Mouse (Mus musculus) limb, embryonic 11.5 days (tissue): ENCODE measurements around the gene Kcnn3. TPM values are rescaled to one million over a fixed set of nuclear protein-coding genes. Genes with fewer than 3 reads are reported as not detected.

Experiments
- ATAC-seq: fragments of 200-750 bp; cut with Nextera tagmentation; 2 replicates; pipeline ENCODE4 v1.8.0; 2017; ENCODE audit warnings: low read depth; ENCODE audit not compliant: insufficient number of reproducible peaks, low FRiP score, low TSS enrichment
- DNase-seq: peaks from one replicate; pipeline ENCODE4 v3.0.0-alpha.2; 2015; ENCODE audit warnings: low spot score
- H3K27ac ChIP-seq: fragments of 300-500 bp; sonication (generic); replicated peaks from 2 replicates; pipeline ENCODE4 v1.5.1; 2014; ENCODE audit warnings: low read depth, mild to moderate bottlenecking, low read length
- H3K27me3 ChIP-seq: fragments of 300-500 bp; sonication (generic); 2 replicates; pipeline ENCODE4 v1.6.1; 2014; ENCODE audit warnings: mild to moderate bottlenecking, low read length, mixed read lengths; ENCODE audit not compliant: control insufficient read depth, insufficient read depth
- H3K36me3 ChIP-seq: fragments of 300-500 bp; sonication (generic); 2 replicates; pipeline ENCODE4 v1.6.1; 2014; ENCODE audit warnings: mild to moderate bottlenecking, low read length, moderate library complexity, mixed read lengths; ENCODE audit not compliant: control insufficient read depth, insufficient read depth
- H3K4me1 ChIP-seq: fragments of 300-500 bp; sonication (generic); 2 replicates; pipeline ENCODE4 v1.6.1; 2014; ENCODE audit warnings: low read length, mixed read lengths; ENCODE audit not compliant: control insufficient read depth, insufficient read depth
- H3K4me2 ChIP-seq: fragments of 300-500 bp; sonication (generic); 2 replicates; pipeline ENCODE4 v1.6.1; 2014; ENCODE audit warnings: low read depth, mild to moderate bottlenecking, moderate library complexity; ENCODE audit not compliant: severe bottlenecking
- H3K4me3 ChIP-seq: fragments of 300-500 bp; sonication (generic); 2 replicates; pipeline ENCODE4 v1.5.1; 2014; ENCODE audit warnings: low read depth, low read length
- H3K9ac ChIP-seq: fragments of 300-500 bp; sonication (generic); 2 replicates; pipeline ENCODE4 v1.6.1; 2014; ENCODE audit warnings: mild to moderate bottlenecking, low read length
- H3K9me3 ChIP-seq: fragments of 300-500 bp; sonication (generic); 2 replicates; pipeline ENCODE4 v1.6.1; 2016; ENCODE audit warnings: low read length; ENCODE audit not compliant: control insufficient read depth
- WGBS: fragments of 180-500 bp; shearing (Covaris S2); extraction: QIAGEN DNeasy Blood & Tissue Kit; methylation state at CpG from one replicate; pipeline ENCODE4 v1.1.7; 2014; 5-methylcytosine and 5-hydroxymethylcytosine counted together
- polyA plus RNA-seq: library from polyadenylated mRNA; unstranded; fragments of >200 nt; fragmentation: Nextera tagmentation; extraction: Ambion mirVana; gene quantifications from 2 replicates; pipeline ENCODE4 v1.2.1, GENCODE M21; 2014

The Kcnn3 gene
- 1.0 and 1.1 TPM in 2 replicates for polyA plus RNA-seq

- ATAC-seq (peak; percentile 89), DNase-seq (peak; percentile 89)
- H3K9ac ChIP-seq: peak within 1 kb of the TSS; percentile 39
- peak within 1 kb of the TSS; percentile 28 for H3K4me3 ChIP-seq
- H3K27me3 ChIP-seq: peaks cover 12% of the 10 kb centered on the region; the same call in 1 of the 2 replicates
- 0% methylated on average over 15 of the region's 15 CpGs for WGBS
- no peaks in the 10 kb centered on the region for H3K9me3 ChIP-seq
- H3K27ac ChIP-seq: no peak within 1 kb of the TSS
- peak within 1 kb of the TSS; percentile 77 for H3K4me2 ChIP-seq
- H3K36me3 ChIP-seq: no peaks in the 10 kb centered on the region
- peaks cover 5% of the 10 kb centered on the region; the same call in 1 of the 2 replicates for H3K4me1 ChIP-seq
These were observed at the start of gene Kcnn3 for GRCm38 (mm10) chr3:89519894-89520293. Gene Kcnn3, plus strand, starts transcription at chr3:89520164.

GRCm38 (mm10) chr3:89472280-89472679, 47.7 kb upstream of the Kcnn3 start:
- Histone ChIP-seq H3K27me3 (no peaks in the 10 kb centered on the region), H3K4me1 (no peaks in the 10 kb centered on the region), H3K9ac (no peak overlapping the region), H3K4me3 (no peak overlapping the region), H3K27ac (no peak overlapping the region), H3K36me3 (no peaks in the 10 kb centered on the region), H3K4me2 (no peak overlapping the region), H3K9me3 (no peaks in the 10 kb centered on the region)
- DNase-seq (no peak), ATAC-seq (no peak)
- WGBS: 85% methylated on average over 7 of the region's 7 CpGs

- Histone ChIP-seq H3K4me3 (no peak overlapping the region), H3K9ac (no peak overlapping the region), H3K27ac (no peak overlapping the region), H3K4me1 (no peaks in the 10 kb centered on the region), H3K9me3 (no peaks in the 10 kb centered on the region), H3K27me3 (no peaks in the 10 kb centered on the region), H3K36me3 (no peaks in the 10 kb centered on the region), H3K4me2 (no peak overlapping the region)
- ATAC-seq: no peak
- DNase-seq: no peak
- WGBS: 72% methylated on average over 6 of the region's 6 CpGs
These were observed 46.1 kb upstream of the Kcnn3 start for GRCm38 (mm10) chr3:89473838-89474237.

- WGBS: 79% methylated on average over 6 of the region's 6 CpGs
- no peak overlapping the region for H3K4me2 ChIP-seq
These were observed 40.9 kb upstream of the Kcnn3 start for GRCm38 (mm10) chr3:89479055-89479454.

GRCm38 (mm10) chr3:89481488-89481887, 38.5 kb upstream of the Kcnn3 start:
- 38% methylated on average over 2 of the region's 2 CpGs for WGBS
- peak; percentile 49 for DNase-seq

More at GRCm38 (mm10) chr3:89479055-89479454, 40.9 kb upstream of the Kcnn3 start:
- DNase-seq: no peak
- H3K27ac ChIP-seq: no peak overlapping the region
- no peaks in the 10 kb centered on the region for H3K9me3 ChIP-seq
- ATAC-seq: no peak
- H3K27me3 ChIP-seq: no peaks in the 10 kb centered on the region
- H3K36me3 ChIP-seq: no peaks in the 10 kb centered on the region
- no peaks in the 10 kb centered on the region for H3K4me1 ChIP-seq
- no peak overlapping the region for H3K4me3 ChIP-seq
- H3K9ac ChIP-seq: no peak overlapping the region

GRCm38 (mm10) chr3:89482249-89482648, 37.7 kb upstream of the Kcnn3 start:
- no peak overlapping the region for H3K9ac ChIP-seq
- no peak overlapping the region for H3K4me2 ChIP-seq
- no peak overlapping the region for H3K27ac ChIP-seq
- no peaks in the 10 kb centered on the region for H3K36me3 ChIP-seq
- ATAC-seq (no peak), DNase-seq (no peak)
- H3K4me3 ChIP-seq: no peak overlapping the region
- H3K4me1 ChIP-seq: no peaks in the 10 kb centered on the region
- no peaks in the 10 kb centered on the region for H3K9me3 ChIP-seq
- WGBS: 87% methylated on average over 5 of the region's 5 CpGs
- H3K27me3 ChIP-seq: no peaks in the 10 kb centered on the region

More at GRCm38 (mm10) chr3:89481488-89481887, 38.5 kb upstream of the Kcnn3 start:
- Histone ChIP-seq H3K27me3 (no peaks in the 10 kb centered on the region), H3K4me2 (no peak overlapping the region), H3K36me3 (no peaks in the 10 kb centered on the region), H3K4me3 (no peak overlapping the region), H3K9ac (no peak overlapping the region), H3K9me3 (no peaks in the 10 kb centered on the region), H3K4me1 (no peaks in the 10 kb centered on the region), H3K27ac (no peak overlapping the region)
- ATAC-seq: no peak

- Histone ChIP-seq H3K4me3 (no peak overlapping the region), H3K9ac (no peak overlapping the region), H3K4me2 (peak overlapping the region; percentile 16; the same call in 1 of the 2 replicates), H3K27me3 (no peaks in the 10 kb centered on the region), H3K36me3 (no peaks in the 10 kb centered on the region), H3K27ac (no peak overlapping the region), H3K9me3 (no peaks in the 10 kb centered on the region), H3K4me1 (no peaks in the 10 kb centered on the region)
- ATAC-seq: peak; percentile 78
- DNase-seq: peak; percentile 87
- 21% methylated on average over 24 of the region's 24 CpGs for WGBS
These were observed 35.0 kb upstream of the Kcnn3 start for GRCm38 (mm10) chr3:89484766-89485524.

- Histone ChIP-seq H3K36me3 (no peaks in the 10 kb centered on the region), H3K4me2 (no peak overlapping the region), H3K4me3 (no peak overlapping the region), H3K27ac (no peak overlapping the region), H3K4me1 (no peaks in the 10 kb centered on the region), H3K27me3 (no peaks in the 10 kb centered on the region), H3K9ac (no peak overlapping the region), H3K9me3 (no peaks in the 10 kb centered on the region)
- 87% methylated on average over 8 of the region's 8 CpGs for WGBS
- DNase-seq (no peak), ATAC-seq (no peak)
These were observed 33.9 kb upstream of the Kcnn3 start for GRCm38 (mm10) chr3:89486111-89486510.
